Mouse (Mus musculus): ENCODE data around the gene Gm10570.

GRCm38 (mm10) chr4:130298877-130299628, 9.4 kb downstream of the Gm10570 start:
- TF ChIP-seq CTCF (IDR thresholded peaks at IDR 0.05; ENCODE audit: borderline replicate concordance, insufficient read depth, low read length), result no peak
- TF ChIP-seq POLR2A (IDR thresholded peaks at IDR 0.05; ENCODE audit: low read depth, low read length), result no peak

Data from embryonic fibroblast, embryonic 13.5 days (primary cell).